Mouse (Mus musculus) liver, postnatal 0 days (tissue): ENCODE measurements around the gene Myog. TPM values are rescaled to one million over a fixed set of nuclear protein-coding genes. Genes with fewer than 3 reads are reported as not detected.
A peak's percentile ranks its signal among the peaks of the same experiment; 100 is the strongest.

ENCODE experiments used
- ATAC-seq: fragments of 200-750 bp; cut with Nextera tagmentation; 2 replicates; pipeline ENCODE4 v1.8.0; 2017; ENCODE audit warnings: mild to moderate bottlenecking, moderate library complexity
- DNase-seq: peaks from one replicate; pipeline ENCODE4 v3.0.0-alpha.2; 2016
- H3K27ac ChIP-seq: fragments of 300-500 bp; sonication (generic); 2 replicates; pipeline ENCODE4 v1.5.1; 2014; ENCODE audit warnings: antibody characterized with exemption, moderate library complexity, mild to moderate bottlenecking, low read depth
- H3K27me3 ChIP-seq: fragments of 300-500 bp; sonication (generic); 2 replicates; pipeline ENCODE4 v1.6.1; 2014; ENCODE audit warnings: low read length, control low read depth, mixed read lengths; ENCODE audit not compliant: insufficient read depth
- H3K36me3 ChIP-seq: fragments of 300-500 bp; sonication (generic); replicated peaks from 2 replicates; pipeline ENCODE4 v1.6.1; 2014; ENCODE audit warnings: mild to moderate bottlenecking, control low read depth, low read length, moderate library complexity, mixed read lengths; ENCODE audit not compliant: insufficient read depth
- H3K4me1 ChIP-seq: fragments of 300-500 bp; sonication (generic); 2 replicates; pipeline ENCODE4 v1.6.1; 2014; ENCODE audit warnings: antibody characterized with exemption, mild to moderate bottlenecking, control low read depth; ENCODE audit not compliant: insufficient read depth
- H3K4me2 ChIP-seq: fragments of 300-500 bp; sonication (generic); 2 replicates; pipeline ENCODE4 v1.6.1; 2014; ENCODE audit warnings: low read depth, mild to moderate bottlenecking, low read length, moderate library complexity, mixed read lengths
- H3K4me3 ChIP-seq: fragments of 300-500 bp; sonication (generic); 2 replicates; pipeline ENCODE4 v1.5.1; 2014; ENCODE audit warnings: low read depth, low read length
- H3K9ac ChIP-seq: fragments of 300-500 bp; sonication (generic); replicated peaks from 2 replicates; pipeline ENCODE4 v1.6.1; 2014; ENCODE audit warnings: mild to moderate bottlenecking, moderate library complexity
- H3K9me3 ChIP-seq: fragments of 300-500 bp; sonication (generic); 2 replicates; pipeline ENCODE4 v1.6.1; 2016; ENCODE audit warnings: mild to moderate bottlenecking, control low read depth, low read length, mixed read lengths
- CTCF ChIP-seq: sonication (generic); IDR thresholded peaks from 2 replicates; pipeline ENCODE4 v1.5.1; 2016; ENCODE audit warnings: antibody characterized with exemption, low read depth
- EP300 ChIP-seq: IDR thresholded peaks from 2 replicates; pipeline ENCODE4 v1.6.1; 2016; ENCODE audit warnings: antibody characterized with exemption, low read depth, mild to moderate bottlenecking
- WGBS: fragments of 180-500 bp; shearing (Covaris S2); extraction: QIAGEN DNeasy Blood & Tissue Kit; methylation state at CpG from one replicate; pipeline ENCODE4 v1.1.7; 2014; ENCODE audit not compliant: insufficient replicate concordance; 5-methylcytosine and 5-hydroxymethylcytosine counted together
- polyA plus RNA-seq: library from polyadenylated mRNA; unstranded; fragments of >200 nt; fragmentation: Nextera tagmentation; extraction: Ambion mirVana; gene quantifications from 2 replicates; pipeline ENCODE4 v1.2.1, GENCODE M21; 2015

The Myog gene
- polyA plus RNA-seq: 0.64 TPM in 1 of 2 replicates, not detected in the other

DNA sequence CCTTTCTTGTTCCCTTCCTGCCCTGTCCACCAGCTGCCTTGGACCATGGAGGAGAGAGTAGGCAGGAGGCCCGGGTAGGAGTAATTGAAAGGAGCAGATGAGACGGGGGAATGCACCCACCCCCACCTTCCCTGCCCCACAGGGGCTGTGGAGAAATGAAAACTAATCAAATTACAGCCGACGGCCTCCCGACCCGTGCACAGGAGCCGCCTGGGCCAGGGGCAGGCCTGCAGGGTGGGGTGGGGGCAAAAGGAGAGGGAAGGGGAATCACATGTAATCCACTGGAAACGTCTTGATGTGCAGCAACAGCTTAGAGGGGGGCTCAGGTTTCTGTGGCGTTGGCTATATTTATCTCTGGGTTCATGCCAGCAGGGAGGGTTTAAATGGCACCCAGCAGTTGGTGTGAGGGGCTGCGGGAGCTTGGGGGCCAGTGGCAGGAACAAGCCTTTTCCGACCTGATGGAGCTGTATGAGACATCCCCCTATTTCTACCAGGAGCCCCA lies at the start of gene Myog:
Gene Myog (plus strand): TSS at position 392 of the 502 bp plus-strand sequence.
- no peak within 1 kb of the TSS for H3K27ac ChIP-seq
- DNase-seq (no peak), ATAC-seq (no peak)
- no peaks in the 10 kb centered on the region for H3K4me1 ChIP-seq
- no peak within 1 kb of the TSS for H3K4me2 ChIP-seq
- H3K9ac ChIP-seq: no peak within 1 kb of the TSS
- H3K4me3 ChIP-seq: no peak within 1 kb of the TSS
- H3K9me3 ChIP-seq: no peaks in the 10 kb centered on the region
- no peaks in the 10 kb centered on the region for H3K36me3 ChIP-seq
- no peaks in the 10 kb centered on the region for H3K27me3 ChIP-seq
- WGBS: 75% methylated on average over 11 of the region's 11 CpGs
- TF ChIP-seq CTCF (no peak), EP300 (no peak)

DNA sequence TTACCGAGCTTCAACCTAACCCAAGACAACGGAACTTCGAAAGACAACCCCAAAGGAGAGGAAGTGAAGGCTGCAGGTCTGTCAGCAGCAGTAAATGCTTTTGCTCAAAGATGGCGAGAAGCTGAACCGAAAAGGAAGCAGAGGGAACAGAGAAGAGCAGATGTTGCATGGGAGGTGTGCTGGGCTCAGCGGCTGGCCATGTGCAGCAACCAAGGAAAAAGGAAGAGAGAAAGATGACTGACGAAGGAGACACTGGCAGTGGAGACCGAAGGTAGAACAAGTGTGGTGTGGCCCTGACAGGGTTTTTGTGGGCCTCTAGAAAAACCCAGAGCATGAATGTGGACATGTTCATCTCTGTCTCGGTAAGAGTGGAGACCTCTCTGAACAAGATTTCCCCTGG lies 49.1 kb upstream of the Myog start:
- 53% methylated on average over 9 of the region's 9 CpGs for WGBS
- Histone ChIP-seq H3K4me3 (no peak overlapping the region), H3K4me2 (no peak overlapping the region), H3K4me1 (peaks cover 33% of the 10 kb centered on the region), H3K9me3 (no peaks in the 10 kb centered on the region), H3K9ac (no peak overlapping the region), H3K27ac (no peak overlapping the region), H3K36me3 (no peaks in the 10 kb centered on the region), H3K27me3 (peaks cover 7% of the 10 kb centered on the region; the same call in 1 of the 2 replicates)
- ATAC-seq: no peak
- TF ChIP-seq EP300: no peak
- TF ChIP-seq CTCF: no peak
- DNase-seq: no peak

DNA sequence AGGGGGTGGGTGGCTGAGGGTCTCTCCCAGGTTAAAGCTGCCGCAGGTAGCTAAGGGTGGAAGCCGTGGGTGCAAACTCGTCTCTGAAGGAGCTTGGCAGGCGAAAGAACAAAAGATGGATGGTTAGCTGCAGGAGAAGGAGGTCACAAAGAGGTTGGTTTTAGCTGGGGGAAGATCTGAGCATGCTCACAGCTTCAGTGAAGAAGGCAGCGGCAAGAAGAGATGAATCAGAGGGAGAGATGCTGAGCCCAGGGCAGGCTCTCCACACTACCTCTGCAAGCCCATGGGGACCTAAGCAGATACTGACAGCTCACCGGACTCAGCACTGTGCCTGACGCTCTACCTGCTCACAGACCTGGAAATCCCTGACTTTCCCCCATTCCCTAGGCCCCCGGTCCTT lies 48.5 kb upstream of the Myog start:
- H3K4me1 ChIP-seq: peaks cover 29% of the 10 kb centered on the region

DNA sequence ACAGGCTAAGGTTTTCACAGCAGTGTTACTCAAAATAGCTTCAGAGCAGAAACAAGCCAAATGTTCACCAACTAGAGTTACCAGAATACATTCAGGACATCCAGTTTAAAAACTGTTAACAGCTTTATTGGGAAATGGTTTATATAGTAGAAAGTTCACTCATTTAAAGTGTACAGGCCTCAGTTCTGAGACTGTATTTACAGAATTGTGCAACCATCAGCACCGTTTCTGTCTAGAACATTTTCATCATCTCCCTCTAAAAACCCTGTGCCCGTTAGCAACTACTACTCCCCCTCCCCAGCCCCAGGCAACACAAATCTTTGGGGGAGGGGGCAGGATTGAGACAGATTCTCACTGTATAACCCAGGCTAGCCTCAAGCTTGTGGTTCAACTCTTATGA lies 47.5 kb upstream of the Myog start:
- Histone ChIP-seq H3K27me3 (no peaks in the 10 kb centered on the region), H3K36me3 (no peaks in the 10 kb centered on the region), H3K9me3 (no peaks in the 10 kb centered on the region), H3K4me3 (no peak overlapping the region), H3K9ac (no peak overlapping the region), H3K4me1 (peaks cover 24% of the 10 kb centered on the region), H3K27ac (peak overlapping the region; percentile 70), H3K4me2 (no peak overlapping the region)
- 40% methylated on average over 2 of the region's 2 CpGs for WGBS
- ATAC-seq (peak; percentile 30), DNase-seq (no peak)
- TF ChIP-seq EP300: peak; percentile 55; the same call in 1 of the 2 replicates
- no peak for TF ChIP-seq CTCF

More for the DNA sequence above, 48.5 kb upstream of the Myog start:
- DNase-seq (no peak), ATAC-seq (no peak)
- no peaks in the 10 kb centered on the region for H3K9me3 ChIP-seq
- no peaks in the 10 kb centered on the region for H3K36me3 ChIP-seq
- H3K27me3 ChIP-seq: 0 out of 2 replicates have a peak, but pooled peaks cover 3% of the 10 kb centered on the region
- no peak overlapping the region for H3K27ac ChIP-seq
- H3K9ac ChIP-seq: no peak overlapping the region
- whole genome bisulfite sequencing: 81% methylated on average over 8 of the region's 8 CpGs
- H3K4me2 ChIP-seq: no peak overlapping the region
- TF ChIP-seq EP300 (no peak), CTCF (no peak)
- H3K4me3 ChIP-seq: no peak overlapping the region

DNA sequence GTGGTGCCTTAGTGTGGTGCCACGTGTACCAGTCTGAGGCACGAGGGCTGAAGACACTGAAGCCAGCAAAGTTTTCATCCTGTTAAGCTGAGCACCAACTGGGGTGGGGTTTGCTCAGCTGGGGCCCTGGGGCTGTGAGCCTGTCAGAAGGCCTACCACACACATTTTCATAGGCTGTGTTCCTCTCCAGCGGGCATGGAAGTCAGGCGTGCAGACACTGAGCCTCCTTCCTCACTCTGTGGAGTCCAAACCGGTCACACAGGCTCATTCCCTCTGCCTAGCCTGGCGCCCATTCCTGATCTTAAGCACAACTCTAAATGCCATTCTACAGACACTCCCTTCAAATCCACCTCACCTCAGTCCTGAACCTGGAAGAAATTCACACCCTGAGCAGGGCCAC lies 46.3 kb upstream of the Myog start:
- H3K27me3 ChIP-seq: no peaks in the 10 kb centered on the region

DNA sequence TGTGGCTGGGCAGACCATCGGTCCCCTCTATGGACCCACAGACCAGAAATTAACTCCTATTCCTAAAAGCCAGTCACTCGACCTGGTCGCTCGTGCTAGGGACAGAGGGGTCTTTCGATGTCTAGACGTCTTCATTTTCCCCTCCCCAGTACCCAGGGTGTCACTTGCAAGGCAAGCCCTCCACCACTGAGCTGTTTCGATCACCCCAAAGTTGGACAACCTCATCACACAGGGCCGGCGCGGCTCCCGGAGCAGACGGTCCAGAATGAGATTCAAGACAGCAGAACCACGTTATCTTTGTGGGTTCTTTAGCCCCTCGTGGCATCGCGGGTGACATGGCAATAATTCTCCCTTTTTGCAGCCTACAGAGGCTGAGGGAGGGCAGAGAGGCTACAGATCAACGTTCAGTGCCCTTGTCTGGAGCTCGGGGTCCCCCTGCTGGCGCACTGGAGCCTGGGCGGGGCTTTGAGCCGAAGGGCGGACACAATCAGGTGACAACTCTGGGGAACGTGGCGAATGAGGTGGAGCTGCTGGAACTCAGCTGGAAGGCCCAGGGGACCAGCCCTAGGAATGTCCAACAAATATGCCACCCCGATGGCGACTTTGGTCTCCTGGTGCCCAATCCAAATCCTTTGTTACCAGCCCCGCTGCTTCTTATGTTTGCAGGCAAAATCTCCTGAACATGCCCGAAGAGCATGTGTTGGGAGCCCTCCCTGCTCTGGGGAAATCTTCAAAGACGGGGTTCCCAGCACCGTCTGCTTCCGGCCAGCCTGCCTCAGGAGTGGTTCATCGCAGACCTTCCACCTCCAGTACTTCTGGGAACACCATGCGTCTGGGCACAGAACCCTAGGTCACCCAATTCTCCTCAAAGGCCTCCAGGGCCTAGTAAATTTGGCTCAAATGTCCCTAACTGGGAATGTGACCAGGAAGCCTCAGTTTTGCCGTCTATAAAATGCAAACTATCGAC lies 45.6 kb upstream of the Myog start:
- Histone ChIP-seq H3K36me3 (no peaks in the 10 kb centered on the region), H3K9ac (no peak overlapping the region), H3K4me2 (no peak overlapping the region), H3K4me1 (peaks cover 14% of the 10 kb centered on the region), H3K9me3 (no peaks in the 10 kb centered on the region), H3K4me3 (no peak overlapping the region), H3K27me3 (no peaks in the 10 kb centered on the region), H3K27ac (no peak overlapping the region)
- DNase-seq (peak; percentile 90), ATAC-seq (peak; percentile 88)
- TF ChIP-seq CTCF: peak; percentile 95
- TF ChIP-seq EP300: no peak
- whole genome bisulfite sequencing: 20% methylated on average over 35 of the region's 35 CpGs

More for the DNA sequence above, 46.3 kb upstream of the Myog start:
- H3K36me3 ChIP-seq: no peaks in the 10 kb centered on the region
- WGBS: 69% methylated on average over 6 of the region's 6 CpGs
- TF ChIP-seq CTCF (no peak), EP300 (no peak)
- H3K9ac ChIP-seq: no peak overlapping the region
- ATAC-seq (no peak), DNase-seq (no peak)
- no peaks in the 10 kb centered on the region for H3K9me3 ChIP-seq
- H3K4me3 ChIP-seq: no peak overlapping the region
- H3K27ac ChIP-seq: no peak overlapping the region
- no peak overlapping the region for H3K4me2 ChIP-seq
- H3K4me1 ChIP-seq: peaks cover 19% of the 10 kb centered on the region
